Mouse (Mus musculus) heart, embryonic 11.5 days (tissue): ENCODE results near the gene Ehbp1l1. TPM values are rescaled to one million over a fixed set of nuclear protein-coding genes. Genes with fewer than 3 reads are reported as not detected.

Source experiments
- ATAC-seq: fragments of 200-750 bp; cut with Nextera tagmentation; replicated peaks from 2 replicates; pipeline ENCODE4 v1.8.0; 2017; ENCODE audit warnings: moderate library complexity; ENCODE audit not compliant: insufficient number of reproducible peaks, low FRiP score, low TSS enrichment
- H3K27ac ChIP-seq: fragments of 300-500 bp; sonication (generic); 2 replicates; pipeline ENCODE4 v1.5.1; 2014; ENCODE audit warnings: mild to moderate bottlenecking, low read depth, low read length
- H3K27me3 ChIP-seq: fragments of 300-500 bp; sonication (generic); 2 replicates; pipeline ENCODE4 v1.6.1; 2014; ENCODE audit warnings: mild to moderate bottlenecking, low read length, mixed read lengths; ENCODE audit not compliant: control insufficient read depth, insufficient read depth
- H3K36me3 ChIP-seq: fragments of 300-500 bp; sonication (generic); 2 replicates; pipeline ENCODE4 v1.6.1; 2014; ENCODE audit warnings: mild to moderate bottlenecking, low read length, moderate library complexity, mixed read lengths; ENCODE audit not compliant: control insufficient read depth, insufficient read depth
- H3K4me1 ChIP-seq: fragments of 300-500 bp; sonication (generic); 2 replicates; pipeline ENCODE4 v1.6.1; 2014; ENCODE audit warnings: low read length; ENCODE audit not compliant: control insufficient read depth, insufficient read depth
- H3K4me2 ChIP-seq: fragments of 300-500 bp; sonication (generic); 2 replicates; pipeline ENCODE4 v1.6.1; 2014; ENCODE audit warnings: mild to moderate bottlenecking, moderate library complexity
- H3K4me3 ChIP-seq: fragments of 300-500 bp; sonication (generic); 2 replicates; pipeline ENCODE4 v1.5.1; 2014; ENCODE audit warnings: low read depth, low read length
- H3K9ac ChIP-seq: fragments of 300-500 bp; sonication (generic); 2 replicates; pipeline ENCODE4 v1.6.1; 2014; ENCODE audit warnings: mild to moderate bottlenecking, low read depth, low read length, moderate library complexity
- H3K9me3 ChIP-seq: fragments of 300-500 bp; sonication (generic); replicated peaks from 2 replicates; pipeline ENCODE4 v1.6.1; 2016; ENCODE audit warnings: low read length; ENCODE audit not compliant: control insufficient read depth
- WGBS: fragments of 180-500 bp; shearing (Covaris S2); extraction: QIAGEN DNeasy Blood & Tissue Kit; methylation state at CpG from one replicate; pipeline ENCODE4 v1.1.7; 2014; ENCODE audit not compliant: insufficient replicate concordance; 5-methylcytosine and 5-hydroxymethylcytosine counted together
- polyA plus RNA-seq: library from polyadenylated mRNA; unstranded; fragments of >200 nt; fragmentation: Nextera tagmentation; extraction: Ambion mirVana; gene quantifications from 2 replicates; pipeline ENCODE4 v1.2.1, GENCODE M21; 2014

Ehbp1l1 gene
- polyA plus RNA-seq, 1 experiment from 2014 or later = 54.8 TPM

DNA sequence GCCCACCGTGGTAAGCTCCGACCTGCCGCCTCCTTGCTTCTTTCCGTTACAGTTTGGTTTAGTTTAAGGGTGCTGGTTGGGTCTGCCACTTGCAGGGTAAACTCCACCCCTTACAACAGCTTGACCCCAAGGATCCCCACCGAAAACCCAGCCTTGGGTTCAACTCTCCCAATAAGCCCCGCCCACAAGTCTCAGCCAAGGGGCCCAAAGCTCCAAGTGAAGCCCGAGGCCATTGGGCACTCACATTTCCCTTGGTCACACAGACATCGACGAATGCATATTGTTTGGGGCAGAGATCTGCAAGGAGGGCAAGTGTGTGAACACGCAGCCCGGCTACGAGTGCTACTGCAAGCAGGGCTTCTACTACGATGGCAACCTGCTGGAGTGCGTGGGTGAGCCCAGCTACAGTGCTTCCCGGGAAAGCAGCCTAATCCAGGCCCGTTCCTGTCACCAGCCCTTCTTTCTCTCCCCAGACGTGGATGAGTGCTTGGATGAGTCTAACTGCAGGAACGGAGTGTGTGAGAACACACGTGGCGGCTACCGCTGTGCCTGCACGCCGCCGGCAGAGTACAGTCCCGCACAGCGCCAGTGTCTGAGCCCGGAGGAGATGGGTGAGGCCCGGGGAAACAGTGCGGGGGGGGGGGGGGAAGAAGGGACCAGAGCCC, 30.3 kb upstream of the Ehbp1l1 start:
- peaks cover 21% of the 10 kb centered on the region for H3K4me1 ChIP-seq
- peaks cover 31% of the 10 kb centered on the region for H3K36me3 ChIP-seq
- no peak overlapping the region for H3K27ac ChIP-seq
- WGBS = 12% methylated on average over 28 of the region's 29 CpGs
- no peak; the same call in 1 of the 2 replicates for ATAC-seq
- peak overlapping the region; percentile 60; the same call in 1 of the 2 replicates for H3K9ac ChIP-seq
- H3K4me3 ChIP-seq = peak overlapping the region; percentile 41
- no peaks in the 10 kb centered on the region for H3K9me3 ChIP-seq
- H3K27me3 ChIP-seq = peaks cover 74% of the 10 kb centered on the region
- H3K4me2 ChIP-seq = peak overlapping the region; percentile 67

DNA sequence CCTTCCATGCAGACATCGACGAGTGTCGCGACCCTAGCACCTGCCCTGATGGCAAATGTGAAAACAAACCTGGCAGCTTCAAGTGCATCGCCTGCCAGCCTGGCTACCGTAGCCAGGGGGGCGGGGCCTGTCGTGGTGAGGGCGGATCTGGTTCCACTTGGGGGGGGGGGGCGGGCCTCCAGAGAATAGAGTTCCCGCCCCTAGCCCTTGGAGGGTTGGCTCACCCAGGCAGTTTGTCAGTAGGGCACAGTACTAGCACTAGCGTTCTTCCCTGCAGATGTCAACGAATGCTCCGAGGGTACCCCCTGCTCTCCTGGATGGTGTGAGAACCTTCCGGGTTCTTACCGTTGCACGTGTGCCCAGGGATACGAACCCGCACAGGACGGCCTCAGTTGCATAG, 25.6 kb upstream of the Ehbp1l1 start:
- peaks cover 22% of the 10 kb centered on the region for H3K4me1 ChIP-seq
- H3K27ac ChIP-seq = no peak overlapping the region
- peaks cover 87% of the 10 kb centered on the region for H3K27me3 ChIP-seq
- H3K9me3 ChIP-seq = no peaks in the 10 kb centered on the region
- peak overlapping the region; percentile 12; the same call in 1 of the 2 replicates for H3K4me3 ChIP-seq
- peak overlapping the region; percentile 37 for H3K4me2 ChIP-seq
- H3K9ac ChIP-seq = 0 out of 2 replicates have a peak overlapping the region, but pooled peaks have one; percentile 22
- ATAC-seq = no peak
- H3K36me3 ChIP-seq = no peaks in the 10 kb centered on the region
- WGBS = 6% methylated on average over 20 of the region's 20 CpGs

DNA sequence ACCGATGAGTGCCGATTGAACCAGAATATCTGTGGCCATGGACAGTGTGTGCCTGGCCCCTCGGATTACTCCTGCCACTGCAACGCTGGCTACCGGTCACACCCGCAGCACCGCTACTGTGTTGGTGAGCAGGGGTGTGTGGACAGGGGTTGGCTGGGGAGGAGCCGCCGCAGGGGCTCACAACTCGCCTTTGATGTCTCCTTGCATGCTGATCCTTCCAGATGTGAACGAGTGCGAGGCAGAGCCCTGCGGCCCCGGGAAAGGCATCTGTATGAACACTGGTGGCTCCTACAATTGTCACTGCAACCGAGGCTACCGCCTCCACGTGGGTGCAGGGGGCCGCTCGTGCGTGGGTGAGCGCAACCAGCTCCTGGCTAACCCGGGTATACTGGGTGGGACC, 24.8 kb upstream of the Ehbp1l1 start:
- 7% methylated on average over 22 of the region's 22 CpGs for WGBS
- H3K9me3 ChIP-seq = no peaks in the 10 kb centered on the region
- ATAC-seq = no peak
- H3K27me3 ChIP-seq = peaks cover 87% of the 10 kb centered on the region
- no peak overlapping the region for H3K4me3 ChIP-seq
- H3K36me3 ChIP-seq = no peaks in the 10 kb centered on the region
- peaks cover 23% of the 10 kb centered on the region for H3K4me1 ChIP-seq
- no peak overlapping the region for H3K27ac ChIP-seq
- H3K9ac ChIP-seq = no peak overlapping the region
- no peak overlapping the region; the same call in 1 of the 2 replicates for H3K4me2 ChIP-seq

DNA sequence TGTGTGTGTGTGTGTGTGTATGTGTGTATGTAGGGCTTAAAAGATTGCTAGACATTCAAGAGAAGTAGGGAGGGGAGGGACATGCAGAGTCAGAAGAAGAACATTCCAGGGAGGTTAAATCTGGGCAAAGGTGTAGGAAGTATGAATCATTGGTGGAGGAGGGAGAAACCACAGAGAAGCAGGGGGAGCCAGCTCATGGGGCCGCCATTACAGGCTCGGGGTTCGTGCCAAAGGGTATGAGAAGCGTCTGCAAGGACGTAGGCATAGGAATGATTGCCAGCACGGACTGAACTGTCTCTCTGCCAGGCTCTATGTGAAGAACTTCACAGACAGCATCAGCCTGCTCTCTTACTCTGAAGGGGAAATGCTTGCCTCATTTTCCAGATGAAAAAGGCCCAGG, 23.4 kb upstream of the Ehbp1l1 start:
- H3K36me3 ChIP-seq = no peaks in the 10 kb centered on the region
- H3K27me3 ChIP-seq = peaks cover 87% of the 10 kb centered on the region
- H3K27ac ChIP-seq = no peak overlapping the region
- WGBS = 70% methylated on average over 6 of the region's 6 CpGs
- H3K4me2 ChIP-seq = no peak overlapping the region
- H3K9ac ChIP-seq = no peak overlapping the region
- H3K9me3 ChIP-seq = no peaks in the 10 kb centered on the region
- no peak for ATAC-seq
- no peak overlapping the region for H3K4me3 ChIP-seq
- peaks cover 30% of the 10 kb centered on the region for H3K4me1 ChIP-seq

DNA sequence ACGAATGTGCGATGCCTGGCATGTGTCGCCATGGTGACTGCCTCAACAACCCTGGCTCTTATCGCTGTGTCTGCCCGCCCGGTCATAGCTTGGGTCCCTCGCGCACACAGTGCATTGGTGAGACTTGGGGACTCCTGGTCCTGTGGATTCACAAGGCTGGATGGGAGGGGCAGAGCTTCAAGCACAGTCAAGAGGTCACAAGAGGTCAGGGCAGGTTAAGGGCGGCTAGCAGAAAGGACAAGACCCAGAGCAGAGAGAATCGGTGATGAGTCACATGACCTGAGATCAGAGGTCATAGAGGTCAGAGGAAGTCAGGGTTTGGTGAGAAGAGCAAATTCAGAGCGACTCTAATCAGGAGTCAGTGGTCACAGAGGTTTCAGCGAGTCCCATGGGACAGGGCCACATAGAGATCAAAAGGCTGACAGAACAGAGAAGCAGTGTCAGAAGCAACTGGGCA, 20.8 kb upstream of the Ehbp1l1 start:
- Histone ChIP-seq H3K27me3 (peaks cover 74% of the 10 kb centered on the region), H3K9me3 (no peaks in the 10 kb centered on the region), H3K27ac (no peak overlapping the region), H3K9ac (no peak overlapping the region), H3K4me3 (no peak overlapping the region), H3K4me2 (no peak overlapping the region), H3K36me3 (no peaks in the 10 kb centered on the region), H3K4me1 (peaks cover 29% of the 10 kb centered on the region)
- ATAC-seq = no peak
- 30% methylated on average over 12 of the region's 12 CpGs for WGBS

DNA sequence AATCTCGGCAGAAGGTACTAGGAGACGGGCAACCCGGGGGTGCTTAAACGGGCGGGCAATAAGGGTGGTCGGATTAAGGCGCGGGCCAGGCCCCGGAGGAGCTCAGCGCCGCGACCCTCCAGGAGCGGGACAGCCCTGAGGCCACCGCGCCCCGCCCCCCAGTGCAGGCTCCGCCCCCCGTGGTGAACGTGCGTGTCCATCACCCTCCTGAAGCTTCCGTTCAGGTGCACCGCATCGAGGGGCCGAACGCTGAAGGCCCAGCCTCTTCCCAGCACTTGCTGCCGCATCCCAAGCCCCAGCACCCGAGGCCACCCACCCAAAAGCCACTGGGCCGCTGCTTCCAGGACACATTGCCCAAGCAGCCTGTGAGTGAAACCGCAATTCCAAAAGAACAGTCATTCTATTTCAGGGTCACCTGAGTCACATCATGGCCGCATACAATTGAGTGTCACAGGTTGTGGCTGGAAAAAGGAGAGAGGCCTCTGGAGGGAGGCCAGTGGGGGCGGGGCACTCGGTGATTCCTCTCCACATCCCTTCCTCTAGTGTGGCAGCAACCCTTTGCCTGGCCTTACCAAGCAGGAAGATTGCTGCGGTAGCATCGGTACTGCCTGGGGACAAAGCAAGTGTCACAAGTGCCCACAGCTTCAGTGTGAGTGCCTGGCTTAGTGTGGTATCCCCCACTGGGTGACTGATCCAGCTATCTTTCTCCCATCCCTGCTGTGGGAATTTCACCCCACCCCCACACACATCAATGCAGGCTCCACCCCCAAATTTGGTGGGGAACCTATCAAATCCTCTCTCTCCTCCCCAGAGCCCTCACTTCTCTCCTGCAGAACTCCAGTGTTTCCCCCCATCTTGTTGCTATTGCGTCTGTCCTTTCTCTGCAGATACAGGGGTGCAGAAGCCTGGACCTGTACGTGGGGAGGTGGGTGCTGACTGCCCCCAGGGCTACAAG, 19.9 kb upstream of the Ehbp1l1 start:
- ATAC-seq = no peak
- peak overlapping the region; percentile 35 for H3K4me3 ChIP-seq
- peaks cover 26% of the 10 kb centered on the region for H3K4me1 ChIP-seq
- H3K27me3 ChIP-seq = peaks cover 70% of the 10 kb centered on the region
- H3K9me3 ChIP-seq = no peaks in the 10 kb centered on the region
- no peak overlapping the region for H3K27ac ChIP-seq
- peak overlapping the region; percentile 64 for H3K4me2 ChIP-seq
- 7% methylated on average over 36 of the region's 36 CpGs for WGBS
- peak overlapping the region; percentile 44; the same call in 1 of the 2 replicates for H3K9ac ChIP-seq
- H3K36me3 ChIP-seq = no peaks in the 10 kb centered on the region

DNA sequence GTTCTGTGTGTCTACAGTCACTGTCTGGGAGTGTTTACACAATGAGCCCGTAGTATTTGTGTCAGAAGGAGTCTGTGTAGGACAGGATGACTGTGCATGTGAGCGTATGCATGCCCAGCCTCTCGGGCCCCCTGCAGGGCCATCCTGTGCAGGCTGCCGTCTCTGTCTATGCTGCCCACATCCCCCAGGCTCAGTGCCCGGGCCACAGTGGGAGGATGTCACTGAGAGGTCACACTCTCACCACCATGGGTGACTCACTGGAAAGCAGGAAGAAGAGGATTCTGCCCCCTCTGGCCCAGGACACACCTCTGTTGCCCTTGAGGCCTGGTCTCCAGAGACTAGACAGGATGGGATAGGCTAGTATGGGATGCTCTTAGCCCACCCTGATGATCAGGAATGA, 17.5 kb upstream of the Ehbp1l1 start:
- Histone ChIP-seq H3K27me3 (peaks cover 59% of the 10 kb centered on the region), H3K4me3 (no peak overlapping the region), H3K9me3 (no peaks in the 10 kb centered on the region), H3K4me2 (no peak overlapping the region; the same call in 1 of the 2 replicates), H3K27ac (no peak overlapping the region), H3K9ac (no peak overlapping the region), H3K36me3 (no peaks in the 10 kb centered on the region), H3K4me1 (peaks cover 29% of the 10 kb centered on the region)
- no peak for ATAC-seq
- WGBS = 67% methylated on average over 5 of the region's 5 CpGs

DNA sequence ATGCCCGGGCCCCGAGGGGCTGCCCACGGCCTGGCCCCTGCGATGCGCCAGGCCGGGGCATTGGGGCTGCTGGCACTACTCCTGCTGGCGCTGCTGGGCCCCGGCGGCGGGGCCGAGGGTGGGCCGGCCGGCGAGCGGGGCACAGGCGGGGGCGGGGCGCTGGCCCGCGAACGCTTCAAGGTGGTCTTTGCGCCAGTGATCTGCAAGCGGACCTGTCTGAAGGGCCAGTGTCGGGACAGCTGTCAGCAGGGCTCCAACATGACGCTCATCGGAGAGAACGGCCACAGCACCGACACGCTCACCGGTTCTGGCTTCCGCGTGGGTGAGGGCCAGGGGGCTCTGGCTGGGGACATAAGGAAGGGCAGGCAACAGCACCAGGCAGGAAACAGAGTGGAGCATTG, 16.1 kb upstream of the Ehbp1l1 start:
- peak overlapping the region; percentile 84 for H3K9ac ChIP-seq
- no peaks in the 10 kb centered on the region for H3K9me3 ChIP-seq
- no peaks in the 10 kb centered on the region for H3K36me3 ChIP-seq
- no peak for ATAC-seq
- H3K27me3 ChIP-seq = peaks cover 55% of the 10 kb centered on the region
- WGBS = under 1% methylated on average over 32 of the region's 32 CpGs
- peak overlapping the region; percentile 66 for H3K4me3 ChIP-seq
- H3K4me2 ChIP-seq = peak overlapping the region; percentile 77
- peak overlapping the region; percentile 82 for H3K27ac ChIP-seq
- H3K4me1 ChIP-seq = peaks cover 29% of the 10 kb centered on the region
